Mouse (Mus musculus): ENCODE data around the gene Zfp652.

DNA sequence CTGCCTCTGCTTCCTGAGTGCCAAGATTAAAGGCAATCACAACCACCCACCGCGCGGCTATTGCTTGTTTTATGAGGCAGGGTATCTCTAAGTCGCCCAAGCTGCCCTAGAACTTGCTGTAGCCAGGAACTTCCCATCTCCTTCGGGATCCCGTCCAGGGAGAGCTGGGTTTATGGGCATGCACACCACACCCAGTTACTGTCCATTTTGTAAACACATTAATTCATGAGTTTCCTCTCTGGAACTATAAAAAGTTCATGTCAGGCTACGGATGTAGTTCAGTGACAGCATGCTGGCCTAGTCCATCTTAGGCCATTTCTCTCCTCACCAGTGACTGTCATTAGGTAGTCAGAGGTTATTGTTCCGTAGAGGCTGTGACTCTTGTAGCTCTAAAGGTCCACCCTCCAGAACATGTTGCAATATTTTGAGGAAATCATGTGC is 77.0 kb downstream of the Zfp652 start:
- TF ChIP-seq CTCF (IDR thresholded peaks at IDR 0.05; ENCODE audit: insufficient read depth, low read depth, low read length) (no peak), POLR2A (IDR thresholded peaks at IDR 0.05; ENCODE audit: insufficient read depth, low read depth, low read length) (no peak)
